ENCODE assay signal across 14 mouse cellular contexts in the genomic region with DNA sequence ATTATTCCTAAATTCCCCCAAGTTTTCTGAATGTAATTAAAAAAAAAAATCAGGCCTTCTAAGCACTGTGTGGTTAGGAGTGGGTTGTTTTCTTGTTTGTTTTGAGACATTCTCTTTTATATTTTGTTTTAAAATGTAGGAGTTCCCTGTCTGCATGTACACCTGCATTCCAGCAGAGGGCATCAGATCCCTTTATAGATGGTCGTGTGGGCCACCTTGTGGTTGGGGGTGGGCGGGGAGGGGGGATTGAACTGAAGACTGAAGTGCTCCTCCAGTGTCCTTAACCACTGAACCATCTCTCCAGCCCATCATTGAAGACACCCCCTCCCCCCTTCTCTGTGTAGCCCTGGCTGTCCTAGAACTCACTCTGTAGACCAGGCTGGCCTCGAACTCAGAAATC. TPM values are rescaled to one million over a fixed set of nuclear protein-coding genes. Genes with fewer than 3 reads are reported as not detected.
A peak's percentile ranks its signal among the peaks of the same experiment; 100 is the strongest.
DNase-seq lines count a peak whose midpoint lies in the region; TF ChIP-seq lines count a peak whose summit lies in the region.
"Had no signal": no experiment of that assay in that cellular context is flagged by ENCODE, and none has a peak within 500 bp of the region (broad histone marks: within the 10 kb centered on the region; RNA-seq: fewer than 3 reads in every experiment).

No protein-coding gene starts in this region.

- peak; percentile 17 for DNase-seq in embryo, embryonic 10.5 days (ENCODE audit: low spot score)
- no peak for DNase-seq in embryo, embryonic 10 days (ENCODE audit: low spot score)
- DNase-seq in layer of hippocampus, adult 2 months (ENCODE audit: low spot score in 2 of 2) = no peak
- no peak for DNase-seq in layer of hippocampus, postnatal 36 days
- DNase-seq in 416B (ENCODE audit: low read depth) (peak; percentile 55), ZHBTc4 (ENCODE audit: low read depth, low spot score) (peak; percentile 74), MN1 (ENCODE audit: low spot score) (no peak)
- no peak for DNase-seq in urinary bladder, adult 2 months (ENCODE audit: low spot score)
- DNase-seq: cerebellum, postnatal 25 days; right cerebral cortex, adult 18-20 months had no signal

- peak; percentile 74 for TF ChIP-seq CTCF in layer of hippocampus, adult 2 months (conservative IDR thresholded peaks at IDR 0.05)

- no peak overlapping the region for H3K27ac ChIP-seq in layer of hippocampus, adult 2 months
- H3K27ac ChIP-seq: embryonic facial prominence, embryonic 15.5 days; kidney, embryonic 15.5 days; limb, embryonic 15.5 days had no signal

- H3K4me3 ChIP-seq in layer of hippocampus, adult 2 months = no peak overlapping the region
- H3K4me3 ChIP-seq: embryonic facial prominence, embryonic 15.5 days; kidney, embryonic 15.5 days; limb, embryonic 15.5 days; megakaryocyte, embryonic 14.5 days had no signal

RNA-seq across cellular contexts. Expression of a gene that starts 14.3 kb away (rescaled TPM):
- 10 to 100 TPM; 29.3 to 30.3 TPM for total RNA-seq in layer of hippocampus, adult 2 months (2021)
- 10 to 100 TPM; 28.4 to 30.0 TPM for total RNA-seq in layer of hippocampus, postnatal 36 days (2021)
- 23.1 and 27.7 TPM in 2 replicates for polyA plus RNA-seq in urinary bladder, adult 2 months (2012; rRNA removed)

RNA-seq across cellular contexts. Expression of a gene that starts 14.5 kb away (rescaled TPM):
- total RNA-seq in layer of hippocampus, adult 2 months (2021) = 100 to 1,000 TPM; 247 to 248 TPM
- 100 to 1,000 TPM; 234 to 242 TPM for total RNA-seq in layer of hippocampus, postnatal 36 days (2021)
- 30.7 and 34.7 TPM in 2 replicates for polyA plus RNA-seq in urinary bladder, adult 2 months (2012; rRNA removed)

Comparison
In these comparisons a context has a peak if more than half of its experiments do, and no peak if none do; other contexts are left out.
1. DNase-seq: peak in embryo, embryonic 10.5 days (single experiment), 416B (single experiment) and ZHBTc4 (single experiment); none in embryo, embryonic 10 days (single experiment), layer of hippocampus, adult 2 months (0 of 2), layer of hippocampus, postnatal 36 days (0 of 2), urinary bladder, adult 2 months (single experiment) and MN1 (single experiment).